Mouse (Mus musculus) hindbrain, embryonic 12.5 days (tissue): Measurements from ENCODE around the gene Mrpl19. TPM values are rescaled to one million over a fixed set of nuclear protein-coding genes. Genes with fewer than 3 reads are reported as not detected.

Experiments used
- ATAC-seq: fragments of 200-750 bp; cut with Nextera tagmentation; 2 replicates; pipeline ENCODE4 v1.8.0; 2017; ENCODE audit warnings: moderate TSS enrichment; ENCODE audit not compliant: low FRiP score
- H3K27ac ChIP-seq: fragments of 300-500 bp; sonication (generic); 2 replicates; pipeline ENCODE4 v1.5.1; 2016; ENCODE audit warnings: mild to moderate bottlenecking
- H3K27me3 ChIP-seq: fragments of 300-500 bp; sonication (generic); 2 replicates; pipeline ENCODE4 v1.6.1; 2016; ENCODE audit warnings: mild to moderate bottlenecking
- H3K36me3 ChIP-seq: fragments of 300-500 bp; sonication (generic); 2 replicates; pipeline ENCODE4 v1.6.1; 2016; ENCODE audit warnings: mild to moderate bottlenecking
- H3K4me1 ChIP-seq: fragments of 300-500 bp; sonication (generic); 2 replicates; pipeline ENCODE4 v1.6.1; 2016
- H3K4me2 ChIP-seq: fragments of 300-500 bp; sonication (generic); replicated peaks from 2 replicates; pipeline ENCODE4 v1.6.1; 2016; ENCODE audit warnings: mild to moderate bottlenecking
- H3K4me3 ChIP-seq: fragments of 300-500 bp; sonication (generic); 2 replicates; pipeline ENCODE4 v1.5.1; 2016; ENCODE audit warnings: mild to moderate bottlenecking
- H3K9ac ChIP-seq: fragments of 300-500 bp; sonication (generic); 2 replicates; pipeline ENCODE4 v1.6.1; 2016; ENCODE audit warnings: mild to moderate bottlenecking, moderate library complexity
- H3K9me3 ChIP-seq: fragments of 300-500 bp; sonication (generic); replicated peaks from 2 replicates; pipeline ENCODE4 v1.6.1; 2016; ENCODE audit warnings: mild to moderate bottlenecking
- WGBS: fragments of 180-500 bp; shearing (Covaris S2); methylation state at CpG from one replicate; pipeline ENCODE4 v1.1.7; 2016; 5-methylcytosine and 5-hydroxymethylcytosine counted together
- polyA plus RNA-seq: library from polyadenylated mRNA; unstranded; fragments of >200 nt; fragmentation: Nextera tagmentation; extraction: Ambion mirVana; gene quantifications from 2 replicates; pipeline ENCODE4 v1.2.1, GENCODE M21; 2016

Gene Mrpl19
- 48.9 and 50.8 TPM in 2 replicates for polyA plus RNA-seq

DNA sequence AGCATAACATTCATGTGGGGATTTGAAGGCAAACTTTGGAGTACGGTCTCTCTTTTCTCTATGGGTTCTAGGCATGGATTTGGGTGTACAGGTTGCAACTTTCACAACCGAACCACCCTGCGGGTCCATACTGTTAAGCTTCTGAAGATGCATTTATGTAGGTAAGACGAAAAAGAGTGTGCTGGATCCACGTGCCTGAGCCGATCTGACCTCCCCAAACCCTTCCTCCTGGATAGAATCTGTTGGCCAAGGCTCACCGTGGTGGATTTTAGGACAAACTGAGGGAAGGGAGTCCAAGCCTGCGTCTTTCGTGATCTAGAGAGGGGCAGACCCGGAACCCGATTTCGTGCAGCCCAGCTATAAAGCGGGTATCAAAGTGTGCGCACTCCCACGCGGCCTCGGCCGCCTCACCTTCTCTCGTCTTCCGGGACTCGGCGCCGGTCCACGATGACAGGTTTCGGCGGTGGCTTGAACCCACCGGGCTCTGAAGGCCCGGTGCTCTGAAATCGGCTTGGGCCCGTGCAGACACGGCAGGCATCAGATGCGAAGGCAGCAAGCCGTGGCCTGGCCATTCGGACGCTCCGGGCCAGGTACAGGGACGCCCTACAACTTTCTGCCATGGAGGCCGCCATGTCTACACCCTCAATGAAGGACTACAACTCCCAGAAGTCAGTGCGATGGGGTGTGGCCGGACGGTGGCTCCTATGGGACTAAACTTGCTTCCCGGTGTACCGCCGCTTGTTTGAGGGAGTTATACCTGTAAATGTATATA lies at the start of gene Mrpl19:
TSS of gene Mrpl19 (minus strand) at position 663 of the 772 bp plus-strand sequence.
- Histone ChIP-seq H3K36me3 (peaks cover 28% of the 10 kb centered on the region), H3K4me1 (peaks cover 10% of the 10 kb centered on the region), H3K27me3 (no peaks in the 10 kb centered on the region), H3K9me3 (no peaks in the 10 kb centered on the region), H3K9ac (peak within 1 kb of the TSS; percentile 53), H3K4me3 (peak within 1 kb of the TSS; percentile 90), H3K4me2 (peak within 1 kb of the TSS; percentile 71), H3K27ac (no peak within 1 kb of the TSS)
- ATAC-seq: peak; percentile 96
- whole genome bisulfite sequencing: 1% methylated on average over 44 of the region's 44 CpGs

DNA sequence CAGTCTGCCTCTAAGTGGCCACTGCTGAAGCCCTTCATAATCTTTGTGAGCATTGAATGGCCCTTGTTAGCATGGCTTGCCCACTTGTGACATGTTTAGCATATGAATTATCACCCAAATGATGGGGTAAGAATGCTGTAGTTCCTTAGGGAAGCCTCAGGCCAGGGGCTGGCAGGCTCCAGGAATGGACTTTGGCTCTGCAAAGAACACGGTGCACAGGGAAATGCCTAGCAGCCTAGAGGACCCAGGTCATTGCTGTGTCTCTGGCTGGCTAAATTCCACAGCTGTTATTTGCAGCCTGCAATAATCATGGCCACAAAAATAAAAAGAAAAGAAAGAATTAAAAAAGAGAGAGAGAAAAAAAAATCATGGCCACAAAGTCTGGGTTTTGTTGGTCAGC lies 46.6 kb upstream of the Mrpl19 start:
- Histone ChIP-seq H3K4me2 (no peak overlapping the region), H3K4me3 (no peak overlapping the region), H3K9ac (no peak overlapping the region), H3K4me1 (no peaks in the 10 kb centered on the region), H3K27ac (no peak overlapping the region), H3K9me3 (no peaks in the 10 kb centered on the region), H3K36me3 (no peaks in the 10 kb centered on the region), H3K27me3 (no peaks in the 10 kb centered on the region)
- no peak for ATAC-seq
- WGBS: 59% methylated on average over 1 of the region's 1 CpGs

- no peak for ATAC-seq
- Histone ChIP-seq H3K4me3 (no peak overlapping the region), H3K9me3 (no peaks in the 10 kb centered on the region), H3K4me2 (no peak overlapping the region), H3K27ac (no peak overlapping the region), H3K4me1 (peaks cover 4% of the 10 kb centered on the region), H3K27me3 (peaks cover 3% of the 10 kb centered on the region; the same call in 1 of the 2 replicates), H3K9ac (no peak overlapping the region), H3K36me3 (no peaks in the 10 kb centered on the region)
- 44% methylated on average over 20 of the region's 20 CpGs for WGBS
Measured at GRCm38 (mm10) chr6:81990049-81990810, 24.5 kb upstream of the Mrpl19 start.

DNA sequence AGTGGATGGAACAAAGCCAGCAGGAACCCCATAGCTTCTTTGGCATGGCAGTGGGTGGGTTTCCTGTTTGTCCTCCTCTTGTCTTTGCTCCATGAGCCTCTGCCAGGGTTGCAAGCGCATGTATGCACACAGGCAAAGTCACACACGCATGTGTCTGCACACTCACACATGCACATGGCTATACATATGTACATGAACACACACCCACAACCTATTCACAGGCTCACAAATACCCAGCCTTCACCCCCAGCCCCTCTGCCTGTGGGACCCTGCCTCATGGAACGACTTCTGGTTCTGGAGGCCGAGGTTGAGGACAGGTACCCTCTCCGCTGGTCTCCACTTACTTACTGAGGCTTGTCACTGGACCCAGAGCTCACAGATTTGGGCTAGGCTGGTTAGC lies 22.6 kb upstream of the Mrpl19 start:
- Histone ChIP-seq H3K27me3 (peaks cover 3% of the 10 kb centered on the region; the same call in 1 of the 2 replicates), H3K9ac (no peak overlapping the region), H3K4me3 (no peak overlapping the region), H3K36me3 (no peaks in the 10 kb centered on the region), H3K9me3 (no peaks in the 10 kb centered on the region), H3K4me2 (no peak overlapping the region), H3K4me1 (peaks cover 4% of the 10 kb centered on the region), H3K27ac (no peak overlapping the region)
- no peak for ATAC-seq
- 95% methylated on average over 5 of the region's 5 CpGs for WGBS

DNA sequence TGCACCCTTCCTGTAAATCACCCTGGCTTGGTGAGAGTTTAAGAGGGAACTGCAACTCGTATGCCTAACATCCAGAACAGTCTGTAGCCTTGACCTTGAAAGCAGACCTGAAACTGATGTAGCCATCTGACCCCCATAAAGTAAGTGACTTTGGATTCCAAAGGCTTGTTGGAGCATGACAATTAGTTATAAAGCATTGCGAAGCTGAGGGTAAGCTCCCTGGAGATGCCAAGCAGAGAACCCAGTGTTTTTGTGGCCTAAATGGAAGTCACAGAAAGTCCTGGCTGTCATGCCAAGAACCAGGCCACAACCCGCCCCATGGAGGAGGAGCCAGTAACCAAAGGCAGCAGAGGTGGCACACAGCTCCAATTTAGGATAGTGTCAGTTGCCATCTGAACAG lies 21.8 kb upstream of the Mrpl19 start:
- peaks cover 4% of the 10 kb centered on the region for H3K4me1 ChIP-seq
- H3K27ac ChIP-seq: no peak overlapping the region
- H3K9me3 ChIP-seq: no peaks in the 10 kb centered on the region
- H3K4me2 ChIP-seq: no peak overlapping the region
- no peak overlapping the region for H3K9ac ChIP-seq
- no peaks in the 10 kb centered on the region for H3K36me3 ChIP-seq
- ATAC-seq: no peak
- WGBS: 65% methylated on average over 3 of the region's 3 CpGs
- H3K27me3 ChIP-seq: peaks cover 3% of the 10 kb centered on the region; the same call in 1 of the 2 replicates
- no peak overlapping the region for H3K4me3 ChIP-seq

- Histone ChIP-seq H3K4me1 (peaks cover 4% of the 10 kb centered on the region), H3K27ac (no peak overlapping the region), H3K4me2 (no peak overlapping the region), H3K27me3 (peaks cover 3% of the 10 kb centered on the region; the same call in 1 of the 2 replicates), H3K9me3 (no peaks in the 10 kb centered on the region), H3K36me3 (no peaks in the 10 kb centered on the region), H3K9ac (no peak overlapping the region), H3K4me3 (no peak overlapping the region)
- peak; percentile 80 for ATAC-seq
- WGBS: 4% methylated on average over 9 of the region's 9 CpGs
Measured at GRCm38 (mm10) chr6:81987010-81987409, 21.3 kb upstream of the Mrpl19 start.

DNA sequence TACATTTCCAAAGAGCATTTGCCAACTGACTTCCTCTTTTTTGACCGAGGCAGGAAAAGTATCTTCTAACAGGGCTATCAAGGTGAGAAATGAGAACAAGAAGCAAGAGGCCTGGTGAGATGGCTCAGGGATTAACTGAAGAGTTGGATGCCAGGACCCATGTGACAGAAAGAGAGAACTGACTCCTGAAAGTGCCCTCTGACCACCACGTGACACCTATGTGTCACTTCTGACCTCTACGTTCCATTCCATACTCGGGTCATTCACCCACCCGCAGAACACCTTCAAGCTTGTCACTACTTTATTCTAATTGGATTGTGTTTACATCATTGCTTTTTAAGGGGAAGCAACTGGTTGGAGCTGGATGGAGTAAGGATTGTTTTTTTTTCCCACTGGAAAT lies 20.8 kb upstream of the Mrpl19 start:
- H3K4me3 ChIP-seq: no peak overlapping the region
- H3K27me3 ChIP-seq: peaks cover 3% of the 10 kb centered on the region; the same call in 1 of the 2 replicates
- no peak overlapping the region for H3K27ac ChIP-seq
- H3K9ac ChIP-seq: no peak overlapping the region
- H3K4me1 ChIP-seq: peaks cover 4% of the 10 kb centered on the region
- H3K4me2 ChIP-seq: no peak overlapping the region
- 61% methylated on average over 5 of the region's 5 CpGs for WGBS
- H3K9me3 ChIP-seq: no peaks in the 10 kb centered on the region
- no peaks in the 10 kb centered on the region for H3K36me3 ChIP-seq
- ATAC-seq: no peak

- Histone ChIP-seq H3K4me3 (no peak overlapping the region), H3K9me3 (no peaks in the 10 kb centered on the region), H3K4me1 (peaks cover 4% of the 10 kb centered on the region), H3K27me3 (peaks cover 3% of the 10 kb centered on the region; the same call in 1 of the 2 replicates), H3K27ac (no peak overlapping the region), H3K4me2 (no peak overlapping the region), H3K9ac (no peak overlapping the region), H3K36me3 (no peaks in the 10 kb centered on the region)
- ATAC-seq: no peak
- 89% methylated on average over 8 of the region's 8 CpGs for WGBS
Measured at GRCm38 (mm10) chr6:81986171-81986570, 20.4 kb upstream of the Mrpl19 start.

GRCm38 (mm10) chr6:81979286-81979685 lies 13.5 kb upstream of the Mrpl19 start:
- no peaks in the 10 kb centered on the region for H3K4me1 ChIP-seq
- no peak for ATAC-seq
- no peak overlapping the region for H3K4me2 ChIP-seq
- no peaks in the 10 kb centered on the region for H3K9me3 ChIP-seq
- WGBS: 86% methylated on average over 4 of the region's 4 CpGs
- no peaks in the 10 kb centered on the region for H3K27me3 ChIP-seq
- no peaks in the 10 kb centered on the region for H3K36me3 ChIP-seq
- H3K4me3 ChIP-seq: no peak overlapping the region
- no peak overlapping the region for H3K9ac ChIP-seq
- no peak overlapping the region for H3K27ac ChIP-seq

- Histone ChIP-seq H3K27me3 (no peaks in the 10 kb centered on the region), H3K4me1 (no peaks in the 10 kb centered on the region), H3K4me3 (no peak overlapping the region), H3K4me2 (no peak overlapping the region), H3K27ac (no peak overlapping the region), H3K9me3 (no peaks in the 10 kb centered on the region), H3K9ac (no peak overlapping the region), H3K36me3 (no peaks in the 10 kb centered on the region)
- WGBS: 33% methylated on average over 7 of the region's 7 CpGs
- peak; percentile 66 for ATAC-seq
Measured at GRCm38 (mm10) chr6:81975971-81976621, 10.3 kb upstream of the Mrpl19 start.

GRCm38 (mm10) chr6:81972595-81972994 lies 6.8 kb upstream of the Mrpl19 start:
- H3K4me3 ChIP-seq: no peak overlapping the region

GRCm38 (mm10) chr6:81971196-81971595 lies 5.4 kb upstream of the Mrpl19 start:
- H3K9me3 ChIP-seq: no peaks in the 10 kb centered on the region
- no peak overlapping the region for H3K4me3 ChIP-seq
- 89% methylated on average over 7 of the region's 7 CpGs for WGBS
- no peak overlapping the region for H3K9ac ChIP-seq
- no peak overlapping the region for H3K27ac ChIP-seq
- no peak for ATAC-seq
- H3K36me3 ChIP-seq: no peaks in the 10 kb centered on the region
- no peak overlapping the region for H3K4me2 ChIP-seq
- no peaks in the 10 kb centered on the region for H3K27me3 ChIP-seq
- H3K4me1 ChIP-seq: no peaks in the 10 kb centered on the region

More at GRCm38 (mm10) chr6:81972595-81972994, 6.8 kb upstream of the Mrpl19 start:
- no peak for ATAC-seq
- Histone ChIP-seq H3K27ac (no peak overlapping the region), H3K36me3 (no peaks in the 10 kb centered on the region), H3K9ac (no peak overlapping the region), H3K27me3 (no peaks in the 10 kb centered on the region), H3K9me3 (no peaks in the 10 kb centered on the region), H3K4me1 (no peaks in the 10 kb centered on the region), H3K4me2 (no peak overlapping the region)
- 86% methylated on average over 8 of the region's 8 CpGs for WGBS
